Mouse (Mus musculus): ENCODE data around the gene Ergic1. TPM values are rescaled to one million over a fixed set of nuclear protein-coding genes. Genes with fewer than 3 reads are reported as not detected.

Gene Ergic1
- polyA plus RNA-seq, 1 experiment, result 93.3 TPM

GRCm38 (mm10) chr17:26594171-26594570 lies 32.9 kb downstream of the Ergic1 start:
- DNase-seq, result no peak
- peaks cover 32% of the 10 kb centered on the region for H3K4me1 ChIP-seq (ENCODE audit: control insufficient read depth, insufficient read depth, low read length)
- H3K4me3 ChIP-seq (replicated peaks; ENCODE audit: extremely low read depth, low read depth, low read length), result no peak overlapping the region
- TF ChIP-seq POLR2A (IDR thresholded peaks at IDR 0.05; ENCODE audit: borderline replicate concordance, extremely low read depth, low read depth, low read length), result no peak
- TF ChIP-seq CTCF (IDR thresholded peaks at IDR 0.05; ENCODE audit: insufficient read depth, low read length), result no peak
- 78% methylated on average over 7 of the region's 7 CpGs for WGBS

- WGBS, result 41% methylated on average over 7 of the region's 7 CpGs
- no peak for DNase-seq
- no peak overlapping the region for H3K4me3 ChIP-seq (replicated peaks; ENCODE audit: extremely low read depth, low read depth, low read length)
- TF ChIP-seq POLR2A (IDR thresholded peaks at IDR 0.05; ENCODE audit: borderline replicate concordance, extremely low read depth, low read depth, low read length) (no peak), CTCF (IDR thresholded peaks at IDR 0.05; ENCODE audit: insufficient read depth, low read length) (no peak)
- peaks cover 32% of the 10 kb centered on the region for H3K4me1 ChIP-seq (ENCODE audit: control insufficient read depth, insufficient read depth, low read length)
Observed at GRCm38 (mm10) chr17:26594958-26595357, 33.7 kb downstream of the Ergic1 start.

- Histone ChIP-seq H3K4me1 (ENCODE audit: control insufficient read depth, insufficient read depth, low read length) (peaks cover 32% of the 10 kb centered on the region), H3K4me3 (replicated peaks; ENCODE audit: extremely low read depth, low read depth, low read length) (no peak overlapping the region)
- no peak for TF ChIP-seq CTCF (IDR thresholded peaks at IDR 0.05; ENCODE audit: insufficient read depth, low read length)
- TF ChIP-seq POLR2A (IDR thresholded peaks at IDR 0.05; ENCODE audit: borderline replicate concordance, extremely low read depth, low read depth, low read length), result no peak
- DNase-seq, result no peak
- 24% methylated on average over 7 of the region's 7 CpGs for WGBS
Observed at GRCm38 (mm10) chr17:26595448-26596167, 34.3 kb downstream of the Ergic1 start.

DNA sequence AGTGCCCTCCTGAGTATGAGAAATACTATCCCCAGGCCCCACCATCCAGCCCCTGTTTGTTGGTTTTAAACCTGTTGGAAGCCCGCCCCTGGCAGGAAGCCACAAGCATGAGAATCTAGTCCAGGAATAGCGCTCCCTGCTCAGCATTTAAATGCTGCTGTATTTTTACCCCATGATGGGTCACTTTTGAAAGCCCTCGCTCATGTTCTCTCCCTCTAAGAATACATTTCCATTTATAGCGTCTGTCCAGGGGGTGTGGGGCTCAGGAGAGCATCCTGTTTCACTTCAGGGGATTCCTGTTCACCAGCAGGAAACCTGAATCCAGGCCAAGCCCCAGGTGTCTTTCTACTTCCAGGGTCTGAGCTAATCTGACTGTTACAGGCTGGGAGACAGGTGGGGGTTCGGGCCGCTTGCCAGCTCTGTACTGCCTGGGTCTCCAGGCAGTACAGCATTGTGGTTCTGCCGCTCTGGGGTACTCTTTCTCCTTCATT lies 34.9 kb downstream of the Ergic1 start:
- peaks cover 37% of the 10 kb centered on the region for H3K4me1 ChIP-seq (ENCODE audit: control insufficient read depth, insufficient read depth, low read length)
- no peak overlapping the region for H3K4me3 ChIP-seq (replicated peaks; ENCODE audit: extremely low read depth, low read depth, low read length)

DNA sequence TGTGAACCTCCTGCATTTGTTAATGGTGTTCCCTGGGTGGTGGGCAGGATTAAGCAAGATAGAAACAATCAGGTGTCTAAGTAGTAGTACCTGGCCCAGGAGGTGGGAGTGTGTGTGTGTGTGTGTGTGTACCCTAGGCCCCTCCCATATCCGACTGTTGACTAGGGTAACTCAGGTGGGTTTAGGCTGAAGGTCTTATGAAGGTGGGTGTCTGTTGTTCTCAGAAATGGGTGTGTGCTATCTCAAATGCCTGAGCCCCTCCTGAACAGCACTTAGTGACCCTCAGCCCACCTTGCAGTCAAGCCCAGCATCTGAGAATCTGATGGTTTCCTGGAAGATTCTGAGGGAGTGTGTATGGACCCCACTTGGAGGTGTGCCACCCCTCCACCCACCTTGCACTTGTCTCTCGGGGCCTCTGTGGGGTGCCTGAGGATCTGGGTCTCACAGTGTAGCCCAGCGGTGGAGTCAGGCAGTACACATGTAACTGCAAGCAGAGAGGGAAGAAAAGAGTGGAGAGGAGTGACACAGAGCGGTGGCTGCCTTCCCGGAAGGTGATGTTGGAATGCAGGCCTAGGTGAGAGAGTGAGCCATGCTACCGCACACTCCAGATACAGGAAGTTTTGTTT lies 35.7 kb downstream of the Ergic1 start:
- no peak for DNase-seq
- Histone ChIP-seq H3K4me3 (replicated peaks; ENCODE audit: extremely low read depth, low read depth, low read length) (no peak overlapping the region), H3K4me1 (ENCODE audit: control insufficient read depth, insufficient read depth, low read length) (peaks cover 45% of the 10 kb centered on the region)
- WGBS, result 61% methylated on average over 6 of the region's 6 CpGs
- TF ChIP-seq POLR2A (IDR thresholded peaks at IDR 0.05; ENCODE audit: borderline replicate concordance, extremely low read depth, low read depth, low read length), result no peak
- TF ChIP-seq CTCF (IDR thresholded peaks at IDR 0.05; ENCODE audit: insufficient read depth, low read length), result no peak

More for the DNA sequence above, 34.9 kb downstream of the Ergic1 start:
- 37% methylated on average over 7 of the region's 7 CpGs for WGBS
- TF ChIP-seq POLR2A (IDR thresholded peaks at IDR 0.05; ENCODE audit: borderline replicate concordance, extremely low read depth, low read depth, low read length), result no peak
- TF ChIP-seq CTCF (IDR thresholded peaks at IDR 0.05; ENCODE audit: insufficient read depth, low read length), result no peak
- no peak for DNase-seq

DNA sequence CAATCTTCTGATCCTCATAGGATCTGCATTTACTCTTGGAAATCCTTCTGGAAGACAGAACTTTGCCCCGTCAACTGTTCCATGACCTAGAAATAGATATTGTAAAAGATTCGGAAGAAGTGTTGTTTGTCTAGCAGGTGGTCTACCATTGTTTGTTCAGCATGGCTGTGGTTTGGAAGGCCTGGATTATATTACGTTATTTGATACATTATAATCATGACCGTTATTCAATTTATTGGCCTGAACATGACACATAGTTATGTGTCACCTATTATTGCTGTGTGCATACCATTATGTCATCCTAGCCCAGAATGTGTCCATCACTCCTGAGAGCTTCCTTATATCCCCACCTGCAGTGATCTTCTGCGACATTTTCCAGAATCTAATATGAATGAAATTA lies 37.6 kb downstream of the Ergic1 start:
- Histone ChIP-seq H3K4me3 (replicated peaks; ENCODE audit: extremely low read depth, low read depth, low read length) (no peak overlapping the region), H3K4me1 (ENCODE audit: control insufficient read depth, insufficient read depth, low read length) (peaks cover 53% of the 10 kb centered on the region)
- 97% methylated on average over 5 of the region's 5 CpGs for WGBS
- no peak for TF ChIP-seq CTCF (IDR thresholded peaks at IDR 0.05; ENCODE audit: insufficient read depth, low read length)
- TF ChIP-seq POLR2A (IDR thresholded peaks at IDR 0.05; ENCODE audit: borderline replicate concordance, extremely low read depth, low read depth, low read length), result no peak
- DNase-seq, result no peak

DNA sequence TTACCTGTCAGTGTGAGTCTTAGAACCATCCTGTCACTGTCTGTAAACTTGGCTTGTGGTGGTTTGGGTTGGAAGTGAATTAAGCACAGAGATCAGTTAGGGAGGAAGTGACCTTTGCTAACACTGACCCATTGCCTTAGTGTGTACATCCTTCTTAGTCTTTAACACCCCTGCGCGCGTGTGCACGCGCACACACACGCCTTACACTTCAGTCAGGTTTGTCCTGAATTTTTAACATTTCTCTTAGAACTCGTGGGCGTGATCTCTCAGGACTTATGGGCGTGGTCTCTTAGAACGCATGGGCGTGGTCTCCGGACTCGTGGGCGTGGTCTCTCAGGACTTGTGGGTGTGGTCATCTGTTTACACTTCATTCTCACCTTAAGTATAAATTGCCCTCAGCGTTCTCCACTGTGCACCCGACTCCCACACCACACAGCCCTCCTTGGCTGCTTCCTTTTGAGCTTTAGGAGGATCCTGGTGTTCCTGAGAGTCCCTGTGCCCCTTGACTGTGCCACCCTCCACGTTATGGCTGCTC lies 39.7 kb downstream of the Ergic1 start:
- DNase-seq, result no peak
- no peak for TF ChIP-seq POLR2A (IDR thresholded peaks at IDR 0.05; ENCODE audit: borderline replicate concordance, extremely low read depth, low read depth, low read length)
- TF ChIP-seq CTCF (IDR thresholded peaks at IDR 0.05; ENCODE audit: insufficient read depth, low read length), result no peak
- peaks cover 39% of the 10 kb centered on the region for H3K4me1 ChIP-seq (ENCODE audit: control insufficient read depth, insufficient read depth, low read length)
- H3K4me3 ChIP-seq (replicated peaks; ENCODE audit: extremely low read depth, low read depth, low read length), result no peak overlapping the region
- WGBS, result 45% methylated on average over 17 of the region's 17 CpGs

- H3K4me3 ChIP-seq (replicated peaks; ENCODE audit: extremely low read depth, low read depth, low read length), result no peak overlapping the region
- WGBS, result 59% methylated on average over 6 of the region's 6 CpGs
- no peak for DNase-seq
- H3K4me1 ChIP-seq (ENCODE audit: control insufficient read depth, insufficient read depth, low read length), result peaks cover 34% of the 10 kb centered on the region
- TF ChIP-seq POLR2A (IDR thresholded peaks at IDR 0.05; ENCODE audit: borderline replicate concordance, extremely low read depth, low read depth, low read length) (no peak), CTCF (IDR thresholded peaks at IDR 0.05; ENCODE audit: insufficient read depth, low read length) (no peak)
Observed at GRCm38 (mm10) chr17:26601514-26601913, 40.2 kb downstream of the Ergic1 start.

GRCm38 (mm10) chr17:26601926-26602325 lies 40.6 kb downstream of the Ergic1 start:
- TF ChIP-seq POLR2A (IDR thresholded peaks at IDR 0.05; ENCODE audit: borderline replicate concordance, extremely low read depth, low read depth, low read length) (0 out of 2 replicates have a peak, but pooled peaks have one; percentile 21), CTCF (IDR thresholded peaks at IDR 0.05; ENCODE audit: insufficient read depth, low read length) (no peak)
- Histone ChIP-seq H3K4me3 (replicated peaks; ENCODE audit: extremely low read depth, low read depth, low read length) (no peak overlapping the region), H3K4me1 (ENCODE audit: control insufficient read depth, insufficient read depth, low read length) (peaks cover 30% of the 10 kb centered on the region)
- DNase-seq, result no peak
- WGBS, result 48% methylated on average over 6 of the region's 6 CpGs

Measured in lung, adult 2 months (tissue).